Mouse (Mus musculus) forebrain, embryonic 16.5 days (tissue): ENCODE results near the gene Gstm3. TPM values are rescaled to one million over a fixed set of nuclear protein-coding genes. Genes with fewer than 3 reads are reported as not detected.

ENCODE experiments used
- ATAC-seq: fragments of 200-750 bp; cut with Nextera tagmentation; 2 replicates; pipeline ENCODE4 v1.8.0; 2017; ENCODE audit warnings: mild to moderate bottlenecking, moderate library complexity
- H3K27ac ChIP-seq: fragments of 300-500 bp; sonication (generic); 2 replicates; pipeline ENCODE4 v1.5.1; 2014; ENCODE audit warnings: low read length, control low read depth
- H3K27me3 ChIP-seq: fragments of 300-500 bp; sonication (generic); replicated peaks from 2 replicates; pipeline ENCODE4 v1.6.1; 2014; ENCODE audit warnings: low read length; ENCODE audit not compliant: control insufficient read depth, insufficient read depth
- H3K36me3 ChIP-seq: fragments of 300-500 bp; sonication (generic); 2 replicates; pipeline ENCODE4 v1.6.1; 2014; ENCODE audit not compliant: control insufficient read depth, insufficient read depth
- H3K4me1 ChIP-seq: fragments of 300-500 bp; sonication (generic); replicated peaks from 2 replicates; pipeline ENCODE4 v1.6.1; 2014; ENCODE audit warnings: low read length; ENCODE audit not compliant: control insufficient read depth, insufficient read depth
- H3K4me2 ChIP-seq: fragments of 300-500 bp; sonication (generic); 2 replicates; pipeline ENCODE4 v1.6.1; 2014; ENCODE audit warnings: mild to moderate bottlenecking, low read length, control low read depth
- H3K4me3 ChIP-seq: fragments of 300-500 bp; sonication (generic); replicated peaks from 2 replicates; pipeline ENCODE4 v1.5.1; 2014; ENCODE audit warnings: mild to moderate bottlenecking, low read length, control low read depth
- H3K9ac ChIP-seq: fragments of 300-500 bp; sonication (generic); replicated peaks from 2 replicates; pipeline ENCODE4 v1.6.1; 2014; ENCODE audit warnings: low read depth, low read length, control low read depth
- H3K9me3 ChIP-seq: fragments of 300-500 bp; sonication (generic); 2 replicates; pipeline ENCODE4 v1.6.1; 2016; ENCODE audit warnings: low read length; ENCODE audit not compliant: control insufficient read depth
- WGBS: fragments of 180-500 bp; shearing (Covaris S2); extraction: QIAGEN DNeasy Blood & Tissue Kit; methylation state at CpG from one replicate; pipeline ENCODE4 v1.1.7; 2014; 5-methylcytosine and 5-hydroxymethylcytosine counted together
- polyA plus RNA-seq: library from polyadenylated mRNA; unstranded; fragments of >200 nt; fragmentation: Nextera tagmentation; extraction: Ambion mirVana; gene quantifications from 2 replicates; pipeline ENCODE4 v1.2.1, GENCODE M21; 2015

Gene Gstm3
- polyA plus RNA-seq, 1 experiment from 2014 or later: not detected

DNA sequence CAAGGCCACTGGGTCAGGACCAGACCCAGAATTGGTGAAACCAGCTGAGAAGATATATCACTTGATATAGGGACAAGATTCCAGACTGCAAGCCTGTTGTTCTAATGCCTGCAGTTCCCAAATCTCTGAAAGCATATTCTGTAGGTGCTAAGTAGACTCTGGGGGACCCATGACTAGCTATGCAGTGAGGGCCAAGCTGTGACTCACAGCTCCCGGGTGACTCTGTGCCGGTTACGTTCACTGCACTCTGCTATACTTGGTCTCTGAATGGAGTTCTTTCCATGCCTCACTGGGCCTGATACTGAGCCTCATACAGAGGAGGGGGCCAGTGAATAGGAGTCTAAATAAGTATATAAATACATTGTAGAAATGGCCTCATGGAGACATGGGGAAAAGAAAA lies 41.2 kb downstream of the Gstm3 start:
- no peak overlapping the region for H3K27ac ChIP-seq
- no peak overlapping the region for H3K9ac ChIP-seq
- H3K27me3 ChIP-seq: no peaks in the 10 kb centered on the region
- no peak for ATAC-seq
- no peaks in the 10 kb centered on the region for H3K9me3 ChIP-seq
- H3K4me3 ChIP-seq: no peak overlapping the region
- peaks cover 15% of the 10 kb centered on the region for H3K4me1 ChIP-seq
- H3K4me2 ChIP-seq: no peak overlapping the region
- WGBS: 74% methylated on average over 3 of the region's 3 CpGs
- no peaks in the 10 kb centered on the region for H3K36me3 ChIP-seq

DNA sequence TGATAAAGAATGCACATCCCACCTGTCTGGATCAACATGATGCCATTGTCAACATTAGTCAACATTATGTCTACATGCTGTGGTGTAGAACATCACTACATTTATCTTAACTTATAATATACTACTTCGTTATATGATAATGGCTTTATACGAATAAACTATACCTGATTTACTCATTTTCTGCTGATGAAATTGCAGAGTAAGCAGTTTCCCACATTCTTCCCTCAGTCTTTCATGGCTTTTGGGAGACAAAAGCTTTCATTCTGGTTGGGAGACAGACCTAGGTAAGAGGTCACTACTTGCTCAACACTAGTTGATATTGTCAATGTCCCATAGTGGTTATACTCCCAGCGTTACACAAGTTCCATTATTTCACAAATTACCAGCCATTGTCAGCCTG lies 43.7 kb downstream of the Gstm3 start:
- 91% methylated on average over 3 of the region's 3 CpGs for WGBS
- no peak overlapping the region for H3K9ac ChIP-seq

DNA sequence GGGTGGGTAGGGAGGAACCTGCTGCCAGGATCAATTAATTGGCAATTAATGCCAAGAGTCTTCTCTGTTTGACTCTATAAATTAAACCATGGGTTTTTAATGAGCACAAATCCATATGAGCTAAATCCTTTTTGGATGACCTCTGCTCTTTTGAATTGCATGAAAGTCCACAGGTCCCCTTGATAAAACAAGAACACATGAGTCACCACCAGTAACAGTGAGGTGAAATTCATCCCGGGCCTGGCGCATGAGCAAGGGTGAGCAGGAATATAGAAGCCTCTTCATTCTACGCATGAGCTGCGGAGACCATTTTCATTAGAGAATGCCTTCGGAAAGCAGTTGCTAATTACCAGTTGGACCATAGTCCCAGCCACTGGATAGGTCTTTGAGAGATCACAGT lies 48.7 kb downstream of the Gstm3 start:
- Histone ChIP-seq H3K27ac (no peak overlapping the region), H3K4me2 (no peak overlapping the region), H3K27me3 (no peaks in the 10 kb centered on the region), H3K9me3 (no peaks in the 10 kb centered on the region), H3K36me3 (no peaks in the 10 kb centered on the region), H3K9ac (no peak overlapping the region), H3K4me3 (no peak overlapping the region), H3K4me1 (no peaks in the 10 kb centered on the region)
- WGBS: 82% methylated on average over 5 of the region's 5 CpGs
- no peak for ATAC-seq

More for the DNA sequence above, 43.7 kb downstream of the Gstm3 start:
- Histone ChIP-seq H3K9me3 (no peaks in the 10 kb centered on the region), H3K27me3 (no peaks in the 10 kb centered on the region), H3K4me1 (no peaks in the 10 kb centered on the region), H3K4me2 (no peak overlapping the region), H3K4me3 (no peak overlapping the region), H3K36me3 (no peaks in the 10 kb centered on the region), H3K27ac (no peak overlapping the region)
- no peak for ATAC-seq

DNA sequence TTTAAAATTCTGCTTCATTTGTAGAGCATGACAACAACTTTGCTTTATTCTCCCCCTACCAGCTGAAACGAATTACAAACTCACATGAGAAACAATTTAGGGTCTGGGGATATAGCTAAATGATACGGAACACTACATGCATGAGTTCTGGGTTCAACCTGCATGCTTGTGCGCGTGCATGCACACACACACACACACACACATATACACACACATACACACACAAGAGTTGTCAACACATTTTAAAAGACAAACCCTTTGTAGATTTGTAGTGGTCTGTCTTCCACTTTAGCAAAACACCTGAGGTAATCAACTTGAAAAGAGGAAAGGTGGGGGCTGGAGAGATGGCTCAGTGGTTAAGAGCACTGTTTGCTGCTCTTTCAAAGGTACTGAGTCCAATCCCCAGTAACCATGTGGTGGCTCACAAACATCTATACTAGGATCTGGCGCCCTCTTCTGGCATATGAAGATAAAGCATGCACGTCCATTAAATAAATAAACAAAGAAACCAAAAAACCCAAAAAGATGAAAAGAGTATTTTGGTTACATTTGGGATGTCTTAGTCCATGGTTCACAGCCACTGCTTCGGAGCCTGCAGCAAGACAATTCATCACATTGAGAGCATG lies 51.2 kb downstream of the Gstm3 start:
- Histone ChIP-seq H3K4me1 (no peaks in the 10 kb centered on the region), H3K4me2 (no peak overlapping the region), H3K27ac (no peak overlapping the region), H3K36me3 (no peaks in the 10 kb centered on the region), H3K27me3 (no peaks in the 10 kb centered on the region), H3K9ac (no peak overlapping the region), H3K4me3 (no peak overlapping the region), H3K9me3 (no peaks in the 10 kb centered on the region)
- 0 out of 2 replicates have a peak, but pooled peaks have one; percentile 55 for ATAC-seq
- WGBS: 55% methylated on average over 7 of the region's 7 CpGs

DNA sequence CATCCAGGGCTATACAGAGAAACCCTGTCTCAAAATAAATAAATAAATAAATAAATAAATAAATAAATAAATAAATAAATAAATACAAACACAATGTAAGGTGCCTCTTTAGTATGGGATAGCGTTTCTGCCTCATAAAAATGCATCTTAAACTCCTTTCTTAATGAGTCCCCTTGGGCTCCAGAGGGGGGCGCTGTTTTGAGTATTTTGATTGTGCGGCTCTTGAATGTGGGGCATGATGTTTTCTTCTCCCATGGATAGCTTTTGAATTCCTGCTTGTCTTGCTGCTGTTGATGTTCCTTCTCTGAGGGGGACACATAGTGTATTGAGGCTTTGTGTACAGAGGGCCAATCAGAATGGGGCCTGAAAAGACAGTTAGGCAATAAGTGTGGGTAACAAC lies 52.0 kb downstream of the Gstm3 start:
- 0 out of 2 replicates have a peak, but pooled peaks have one; percentile 47 for ATAC-seq
- Histone ChIP-seq H3K27me3 (no peaks in the 10 kb centered on the region), H3K4me1 (no peaks in the 10 kb centered on the region), H3K9ac (no peak overlapping the region), H3K4me2 (no peak overlapping the region), H3K36me3 (no peaks in the 10 kb centered on the region), H3K27ac (no peak overlapping the region), H3K9me3 (no peaks in the 10 kb centered on the region), H3K4me3 (no peak overlapping the region)
- 73% methylated on average over 3 of the region's 3 CpGs for WGBS

DNA sequence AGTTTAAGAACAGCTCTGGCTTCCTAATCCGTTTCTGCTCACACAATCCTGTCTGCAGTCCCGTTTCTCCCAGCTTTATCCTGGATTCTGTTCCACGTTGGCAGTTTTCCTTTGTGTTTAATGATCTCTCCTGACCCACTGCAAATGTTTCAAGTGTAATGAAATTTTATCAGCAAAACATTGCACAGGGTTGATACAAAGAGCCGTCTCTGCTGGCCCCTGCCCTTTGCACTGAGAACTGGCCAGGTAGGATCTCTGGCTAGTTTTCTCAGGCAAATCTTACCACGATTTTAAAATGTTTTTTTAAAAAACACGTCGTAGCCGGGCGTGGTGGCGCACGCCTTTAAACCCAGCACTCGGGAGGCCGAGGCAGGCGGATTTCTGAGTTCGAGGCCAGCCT lies 52.4 kb downstream of the Gstm3 start:
- WGBS: 77% methylated on average over 15 of the region's 15 CpGs
- no peak for ATAC-seq

More for the DNA sequence above, 52.4 kb downstream of the Gstm3 start:
- no peaks in the 10 kb centered on the region for H3K9me3 ChIP-seq
- H3K9ac ChIP-seq: no peak overlapping the region
- H3K36me3 ChIP-seq: no peaks in the 10 kb centered on the region
- H3K4me3 ChIP-seq: no peak overlapping the region
- no peaks in the 10 kb centered on the region for H3K27me3 ChIP-seq
- H3K27ac ChIP-seq: no peak overlapping the region
- no peaks in the 10 kb centered on the region for H3K4me1 ChIP-seq
- no peak overlapping the region for H3K4me2 ChIP-seq

Other genes with a start within 250 kb of the Gstm3 start
- gene Csf1, start 208.8 kb downstream of the Gstm3 start, polyA plus RNA-seq: 7.3 and 8.1 TPM in 2 replicates
- not detected in 2 replicates for gene Eps8l3, start 92.1 kb downstream of the Gstm3 start, polyA plus RNA-seq
- gene Gstm5, start 73.5 kb downstream of the Gstm3 start, polyA plus RNA-seq: 173 and 174 TPM in 2 replicates
- 65.5 and 70.7 TPM in 2 replicates for gene Gstm7, start 37.5 kb downstream of the Gstm3 start, polyA plus RNA-seq
- gene Gstm6, start 25.5 kb downstream of the Gstm3 start, polyA plus RNA-seq: 10.2 and 11.7 TPM in 2 replicates
- gene Gstm2, start 17.2 kb upstream of the Gstm3 start, polyA plus RNA-seq: 4.2 and 9.2 TPM in 2 replicates
- 67.2 and 74.1 TPM in 2 replicates for gene Gstm1, start 48.7 kb upstream of the Gstm3 start, polyA plus RNA-seq
- 15.2 and 15.9 TPM in 2 replicates for gene Gstm4, start 75.6 kb upstream of the Gstm3 start, polyA plus RNA-seq
- gene Ampd2, start 117.4 kb upstream of the Gstm3 start, polyA plus RNA-seq: 55.7 and 64.3 TPM in 2 replicates
- 0.13 and 0.31 TPM in 2 replicates for gene Gnat2, start 123.5 kb upstream of the Gstm3 start, polyA plus RNA-seq
- gene Gnai3, start 176.9 kb upstream of the Gstm3 start, polyA plus RNA-seq: 155 and 191 TPM in 2 replicates
- gene Gpr61, start 185.6 kb upstream of the Gstm3 start, polyA plus RNA-seq: 2.4 and 4.3 TPM in 2 replicates
- gene Amigo1, start 217.1 kb upstream of the Gstm3 start, polyA plus RNA-seq: 10.1 and 12.0 TPM in 2 replicates
- gene Cyb561d1, start 231.9 kb upstream of the Gstm3 start, polyA plus RNA-seq: 4.1 and 5.7 TPM in 2 replicates
- 30.7 and 33.8 TPM in 2 replicates for gene Atxn7l2, start 241.7 kb upstream of the Gstm3 start, polyA plus RNA-seq